Mouse (Mus musculus) stomach, postnatal 0 days (tissue): ENCODE results near the gene Izumo2. TPM values are rescaled to one million over a fixed set of nuclear protein-coding genes. Genes with fewer than 3 reads are reported as not detected.

ENCODE experiments used
- ATAC-seq: fragments of 200-750 bp; cut with Nextera tagmentation; 2 replicates; pipeline ENCODE4 v1.8.0; 2017; ENCODE audit not compliant: low FRiP score, low TSS enrichment
- DNase-seq: peaks from one replicate; pipeline ENCODE4 v3.0.0-alpha.2; 2016; ENCODE audit warnings: low spot score
- H3K27ac ChIP-seq: fragments of 300-500 bp; sonication (generic); replicated peaks from 2 replicates; pipeline ENCODE4 v1.5.1; 2014; ENCODE audit warnings: mild to moderate bottlenecking, control low read depth
- H3K27me3 ChIP-seq: fragments of 300-500 bp; sonication (generic); 2 replicates; pipeline ENCODE4 v1.6.1; 2014; ENCODE audit warnings: low read length; ENCODE audit not compliant: control insufficient read depth, insufficient read depth
- H3K36me3 ChIP-seq: fragments of 300-500 bp; sonication (generic); 2 replicates; pipeline ENCODE4 v1.6.1; 2014; ENCODE audit warnings: low read length, mixed read lengths; ENCODE audit not compliant: control insufficient read depth, insufficient read depth
- H3K4me1 ChIP-seq: fragments of 300-500 bp; sonication (generic); replicated peaks from 2 replicates; pipeline ENCODE4 v1.6.1; 2014; ENCODE audit warnings: antibody characterized with exemption; ENCODE audit not compliant: control insufficient read depth, insufficient read depth
- H3K4me2 ChIP-seq: fragments of 300-500 bp; sonication (generic); replicated peaks from 2 replicates; pipeline ENCODE4 v1.6.1; 2014; ENCODE audit warnings: low read depth, mild to moderate bottlenecking, control low read depth, moderate library complexity
- H3K4me3 ChIP-seq: fragments of 300-500 bp; sonication (generic); 2 replicates; pipeline ENCODE4 v1.5.1; 2014; ENCODE audit warnings: low read depth, low read length, control low read depth
- H3K9ac ChIP-seq: fragments of 300-500 bp; sonication (generic); 2 replicates; pipeline ENCODE4 v1.6.1; 2014; ENCODE audit warnings: mild to moderate bottlenecking, low read length, control low read depth, mixed read lengths
- H3K9me3 ChIP-seq: fragments of 300-500 bp; sonication (generic); 2 replicates; pipeline ENCODE4 v1.6.1; 2016; ENCODE audit warnings: low read length; ENCODE audit not compliant: control insufficient read depth
- CTCF ChIP-seq: IDR thresholded peaks from 2 replicates; pipeline ENCODE4 v1.5.1; 2016; ENCODE audit warnings: antibody characterized with exemption, low read depth, mild to moderate bottlenecking, moderate library complexity
- EP300 ChIP-seq: optimal IDR thresholded peaks from 2 replicates; pipeline ENCODE3; 2016; ENCODE audit warnings: antibody characterized with exemption
- WGBS: fragments of 180-500 bp; shearing (Covaris S2); extraction: QIAGEN DNeasy Blood & Tissue Kit; methylation state at CpG from one replicate; pipeline ENCODE4 v1.1.7; 2014; 5-methylcytosine and 5-hydroxymethylcytosine counted together
- polyA plus RNA-seq: library from polyadenylated mRNA; unstranded; fragments of >200 nt; fragmentation: Nextera tagmentation; extraction: Ambion mirVana; gene quantifications from 2 replicates; pipeline ENCODE4 v1.2.1, GENCODE M21; 2015

The Izumo2 gene
- polyA plus RNA-seq, 1 experiment from 2014 or later: not detected

DNA sequence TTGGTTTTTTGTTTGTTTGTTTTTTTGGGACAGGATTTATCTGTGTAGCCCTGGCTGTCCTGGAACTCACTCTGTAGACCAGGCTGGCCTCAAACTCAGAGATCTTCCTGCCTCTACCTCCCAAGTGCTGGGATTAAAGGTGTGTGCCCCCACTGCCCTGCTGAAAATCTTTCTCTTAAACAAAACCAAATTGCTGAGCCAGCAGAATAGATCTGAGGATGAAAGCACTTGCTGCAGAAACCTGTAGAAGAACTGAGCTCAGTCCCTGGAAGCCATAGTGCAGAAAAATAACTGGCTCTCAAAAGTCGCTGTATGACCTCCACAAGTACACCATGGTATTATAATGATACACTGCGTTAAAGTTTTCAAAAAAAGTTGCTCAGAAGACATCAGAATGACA lies 48.6 kb downstream of the Izumo2 start:
- Histone ChIP-seq H3K27ac (no peak overlapping the region), H3K9me3 (no peaks in the 10 kb centered on the region), H3K9ac (no peak overlapping the region), H3K27me3 (no peaks in the 10 kb centered on the region), H3K4me1 (no peaks in the 10 kb centered on the region), H3K36me3 (peaks cover 40% of the 10 kb centered on the region), H3K4me2 (no peak overlapping the region), H3K4me3 (no peak overlapping the region)
- DNase-seq (no peak), ATAC-seq (no peak)
- TF ChIP-seq CTCF (no peak), EP300 (no peak)
- 80% methylated on average over 2 of the region's 2 CpGs for WGBS

DNA sequence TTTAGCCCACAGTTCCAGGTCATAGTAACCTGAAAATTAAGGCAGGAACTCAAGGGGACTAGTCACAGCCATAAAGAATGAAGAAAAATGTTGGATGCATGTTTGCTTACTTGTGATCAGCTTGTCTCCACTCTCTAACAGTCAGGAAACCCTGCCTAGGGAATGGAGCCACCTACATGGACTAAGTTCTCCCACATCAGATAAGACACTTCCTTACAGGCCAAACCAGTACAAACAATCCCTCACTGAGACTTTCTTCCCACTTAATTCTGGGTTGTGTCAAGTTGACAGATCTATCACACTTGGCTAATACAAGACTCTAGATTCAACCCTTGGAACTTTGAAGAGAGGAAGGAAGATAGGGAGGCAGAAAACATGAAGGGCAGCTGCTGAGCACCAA lies 51.8 kb downstream of the Izumo2 start:
- peaks cover 33% of the 10 kb centered on the region; the same call in 1 of the 2 replicates for H3K36me3 ChIP-seq
- H3K9me3 ChIP-seq: no peaks in the 10 kb centered on the region
- no peak overlapping the region for H3K4me2 ChIP-seq
- H3K4me1 ChIP-seq: no peaks in the 10 kb centered on the region
- ATAC-seq (no peak), DNase-seq (no peak)
- no peak overlapping the region for H3K4me3 ChIP-seq
- TF ChIP-seq CTCF: no peak
- H3K27ac ChIP-seq: no peak overlapping the region
- H3K9ac ChIP-seq: no peak overlapping the region
- H3K27me3 ChIP-seq: no peaks in the 10 kb centered on the region

DNA sequence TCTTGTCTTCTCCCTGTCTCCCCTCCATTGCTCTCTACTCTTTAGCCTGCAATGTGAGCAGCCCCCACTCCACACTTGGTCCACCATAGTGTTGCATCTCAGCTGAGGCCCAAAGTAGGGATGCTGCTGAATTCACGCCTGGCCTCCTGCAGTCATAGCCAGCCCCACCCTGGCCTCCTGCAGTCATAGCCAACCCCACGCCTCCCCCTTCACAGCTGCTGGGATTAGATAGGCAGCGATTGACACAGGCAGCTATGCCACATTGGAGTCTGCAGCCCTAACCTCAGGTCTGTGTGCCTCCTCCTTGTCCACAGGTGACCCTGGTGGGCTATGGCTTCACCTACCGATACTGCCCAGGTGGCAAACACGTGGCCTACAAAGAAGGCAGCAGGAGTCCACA lies 59.6 kb downstream of the Izumo2 start:
- Histone ChIP-seq H3K27me3 (no peaks in the 10 kb centered on the region), H3K9ac (no peak overlapping the region), H3K4me1 (no peaks in the 10 kb centered on the region), H3K4me2 (no peak overlapping the region), H3K27ac (no peak overlapping the region), H3K36me3 (peaks cover 22% of the 10 kb centered on the region), H3K4me3 (no peak overlapping the region), H3K9me3 (no peaks in the 10 kb centered on the region)
- no peak for ATAC-seq
- TF ChIP-seq CTCF: no peak
- no peak for TF ChIP-seq EP300
- DNase-seq: no peak
- 86% methylated on average over 5 of the region's 5 CpGs for WGBS

Other genes starting within 250 kb of the Izumo2 start
- 0.12 and 0.21 TPM in 2 replicates for gene Aspdh, start 243.4 kb upstream of the Izumo2 start, polyA plus RNA-seq
- gene Josd2, start 240.8 kb upstream of the Izumo2 start, polyA plus RNA-seq: 32.8 and 33.7 TPM in 2 replicates
- 60.7 and 65.5 TPM in 2 replicates for gene Emc10, start 212.2 kb upstream of the Izumo2 start, polyA plus RNA-seq
- 5.9 and 8.3 TPM in 2 replicates for gene Fam71e1, start 212.2 kb upstream of the Izumo2 start, polyA plus RNA-seq
- gene Mybpc2, start 184.1 kb upstream of the Izumo2 start, polyA plus RNA-seq: 0.21 and 0.32 TPM in 2 replicates
- 0.13 and 0.22 TPM in 2 replicates for gene Spib, start 176.7 kb upstream of the Izumo2 start, polyA plus RNA-seq
- gene Pold1, start 159.9 kb upstream of the Izumo2 start, polyA plus RNA-seq: 18.7 and 18.9 TPM in 2 replicates
- 56.5 and 59.7 TPM in 2 replicates for gene Nr1h2, start 154.8 kb upstream of the Izumo2 start, polyA plus RNA-seq
- 0.50 and 0.55 TPM in 2 replicates for gene Napsa, start 136.4 kb upstream of the Izumo2 start, polyA plus RNA-seq
- gene Kcnc3, start 118.1 kb upstream of the Izumo2 start, polyA plus RNA-seq: 0.06 and 0.10 TPM in 2 replicates
- gene Myh14, start 37.9 kb upstream of the Izumo2 start, polyA plus RNA-seq: 28.1 and 28.4 TPM in 2 replicates
- gene Vrk3, start 39.7 kb downstream of the Izumo2 start, polyA plus RNA-seq: 21.7 and 22.3 TPM in 2 replicates
- 0.30 and 0.42 TPM in 2 replicates for gene Zfp473, start 42.3 kb downstream of the Izumo2 start, polyA plus RNA-seq
- gene Nup62, start 107.3 kb downstream of the Izumo2 start, polyA plus RNA-seq: 33.4 and 34.9 TPM in 2 replicates
- gene Il4i1, start 107.6 kb downstream of the Izumo2 start, polyA plus RNA-seq: 0.69 and 0.75 TPM in 2 replicates
- 7.3 and 7.7 TPM in 2 replicates for gene Atf5, start 107.9 kb downstream of the Izumo2 start, polyA plus RNA-seq
- gene Akt1s1, start 140.2 kb downstream of the Izumo2 start, polyA plus RNA-seq: 70.8 and 75.2 TPM in 2 replicates
- 45.4 and 48.0 TPM in 2 replicates for gene Tbc1d17, start 140.3 kb downstream of the Izumo2 start, polyA plus RNA-seq
- gene Pnkp, start 148.4 kb downstream of the Izumo2 start, polyA plus RNA-seq: 23.5 and 25.7 TPM in 2 replicates
- gene Ptov1, start 161.0 kb downstream of the Izumo2 start, polyA plus RNA-seq: 159 and 179 TPM in 2 replicates
- 64.4 and 75.3 TPM in 2 replicates for gene Med25, start 184.0 kb downstream of the Izumo2 start, polyA plus RNA-seq
- 13.1 and 15.6 TPM in 2 replicates for gene Fuz, start 187.3 kb downstream of the Izumo2 start, polyA plus RNA-seq
- 29.3 and 33.9 TPM in 2 replicates for gene Ap2a1, start 220.8 kb downstream of the Izumo2 start, polyA plus RNA-seq
- 0.08 TPM in 1 of 2 replicates, not detected in the other for gene Tsks, start 234.5 kb downstream of the Izumo2 start, polyA plus RNA-seq